Mouse (Mus musculus): ENCODE data around the gene Map3k7cl.

DNA sequence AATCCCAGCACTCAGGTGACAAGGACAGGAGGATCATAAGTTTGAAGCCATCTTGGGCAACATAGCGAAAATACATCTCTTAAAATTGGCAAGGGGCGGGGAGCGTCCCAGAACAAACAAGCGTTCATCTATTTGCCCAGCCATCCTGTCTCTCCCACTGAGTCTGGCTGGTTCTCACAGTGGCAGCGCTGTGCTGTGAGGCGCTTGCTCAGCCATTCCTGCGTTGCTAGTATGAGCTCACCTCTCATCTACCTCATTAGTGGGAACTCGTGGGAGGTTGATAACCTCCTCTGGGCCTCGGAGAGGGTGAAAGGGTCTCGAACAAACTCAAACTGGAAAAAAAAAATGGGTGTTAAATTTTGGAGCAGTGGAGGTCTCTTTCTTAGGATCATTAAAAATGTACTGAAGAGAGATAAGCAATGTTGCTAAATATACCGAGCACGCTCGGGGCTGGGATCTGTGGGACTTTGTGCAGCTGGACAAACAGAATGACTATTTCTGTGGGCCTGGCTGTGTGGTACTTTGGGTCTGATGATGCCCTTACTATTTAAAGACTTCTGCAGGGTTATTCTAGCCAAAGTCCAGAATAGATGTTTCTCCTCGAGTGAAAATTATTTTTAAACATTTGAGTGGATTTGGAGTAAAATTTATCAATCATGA is 91.1 kb downstream of the Map3k7cl start:
- TF ChIP-seq ZC3H11A (IDR thresholded peaks at IDR 0.05; ENCODE audit: borderline replicate concordance, low read depth, low read length) (no peak), ZNF384 (IDR thresholded peaks at IDR 0.05; ENCODE audit: low read depth, low read length) (no peak), HCFC1 (IDR thresholded peaks at IDR 0.05; ENCODE audit: borderline replicate concordance, insufficient read depth, low read length) (no peak), CHD2 (IDR thresholded peaks at IDR 0.05; ENCODE audit: low read depth, low read length) (no peak)

All from ES-E14 (cell line).